Mouse (Mus musculus) lung, postnatal 14 days (tissue): Measurements from ENCODE around the gene Cngb1.
"Not testable (repeated sequence)": the region's sequence is repeated elsewhere in the genome, so short reads cannot be mapped to it uniquely, and the experiment has no call there.

Experiments
- DNase-seq: peaks from one replicate; pipeline ENCODE4 v3.0.0; 2021

Cngb1 gene

DNA sequence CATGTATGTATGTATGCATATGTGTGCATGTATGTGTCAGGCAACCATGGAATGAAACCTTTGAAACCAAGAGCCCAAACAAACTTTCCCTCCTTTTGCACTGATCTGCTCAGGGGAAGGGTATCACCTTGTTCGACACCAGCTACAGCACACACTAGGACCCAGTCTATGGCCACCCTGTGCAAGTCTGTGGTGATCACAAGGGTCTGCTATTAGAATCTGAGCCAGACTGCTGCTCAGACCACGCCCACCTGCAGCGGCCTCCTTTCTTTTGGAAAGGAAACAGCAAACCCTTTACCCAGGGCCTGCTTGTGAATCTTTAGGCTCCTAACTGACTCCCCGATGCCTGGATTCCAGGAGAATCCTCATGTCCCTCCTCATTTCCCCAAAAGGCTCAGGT, 62.5 kb downstream of the Cngb1 start:
- DNase-seq: no peak

DNA sequence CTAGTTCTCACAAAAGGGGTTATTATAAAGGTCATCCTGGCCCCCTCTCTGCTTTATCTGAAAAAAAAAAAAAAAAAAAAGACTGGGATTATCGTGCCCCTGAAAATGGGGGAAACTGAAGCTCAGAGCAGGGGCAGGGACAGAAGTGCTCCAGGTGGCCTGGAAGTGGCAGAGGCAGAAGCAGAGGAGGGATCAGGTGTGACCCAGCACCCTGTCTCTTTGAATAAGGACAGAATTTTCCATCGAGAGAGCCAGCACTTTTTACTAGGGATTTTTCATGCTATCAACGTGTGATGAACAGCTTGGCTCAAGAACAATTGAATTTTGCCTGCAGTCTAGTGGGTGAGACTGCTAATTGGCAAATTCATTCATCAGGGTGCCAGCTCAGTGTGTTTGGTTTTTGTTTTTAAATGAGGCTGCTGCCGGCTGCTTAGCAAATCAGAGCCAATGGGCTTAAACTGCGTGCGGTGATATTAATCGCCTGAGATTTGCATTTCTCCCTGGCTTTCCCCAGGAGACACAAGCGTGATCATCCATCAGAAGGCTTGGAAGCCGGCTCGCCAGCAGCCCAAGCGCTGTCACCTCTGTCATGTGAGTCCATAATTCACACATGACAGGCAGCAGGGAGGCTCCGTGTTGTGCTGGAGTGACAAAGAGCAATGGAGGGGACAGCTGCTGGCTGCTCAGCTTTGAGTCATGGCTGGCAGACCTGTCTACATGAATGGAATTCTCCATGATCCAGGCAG, 63.4 kb downstream of the Cngb1 start:
- no peak for DNase-seq

DNA sequence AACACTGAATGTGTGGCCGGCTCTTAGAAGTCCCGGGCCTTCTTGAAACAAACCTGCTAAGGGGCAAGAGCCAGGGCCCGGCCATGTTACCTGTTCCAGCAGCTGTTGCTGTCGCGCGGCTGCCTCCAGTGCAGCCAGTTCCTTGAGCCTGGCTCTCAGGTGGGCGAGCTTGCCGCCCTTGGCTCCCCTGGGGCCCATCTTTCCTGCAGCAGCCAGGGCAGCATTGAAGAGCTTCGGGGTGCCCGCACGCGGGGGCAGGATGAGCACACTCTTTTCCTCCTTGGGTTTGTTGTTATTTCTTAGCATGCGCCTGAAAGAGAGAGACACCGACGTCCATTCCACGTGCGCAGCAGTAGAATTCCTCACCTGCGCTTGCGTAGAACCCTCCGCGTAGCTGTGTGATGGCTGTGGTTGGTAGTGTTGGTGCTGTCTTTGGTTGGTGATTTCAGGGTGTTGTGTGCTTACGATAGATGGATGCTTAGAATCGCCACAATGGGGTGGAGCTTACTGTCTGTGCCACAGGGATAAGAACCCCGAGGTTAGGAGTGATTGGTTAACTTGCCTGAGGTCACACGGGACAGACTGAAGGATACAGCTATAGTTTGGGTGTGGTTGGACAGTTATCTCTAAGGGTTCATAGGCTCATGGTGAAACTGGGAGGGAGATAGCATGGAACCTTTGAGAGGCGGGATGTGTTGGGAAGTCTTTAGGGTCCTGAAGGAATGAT, 64.1 kb downstream of the Cngb1 start:
- DNase-seq: no peak

DNA sequence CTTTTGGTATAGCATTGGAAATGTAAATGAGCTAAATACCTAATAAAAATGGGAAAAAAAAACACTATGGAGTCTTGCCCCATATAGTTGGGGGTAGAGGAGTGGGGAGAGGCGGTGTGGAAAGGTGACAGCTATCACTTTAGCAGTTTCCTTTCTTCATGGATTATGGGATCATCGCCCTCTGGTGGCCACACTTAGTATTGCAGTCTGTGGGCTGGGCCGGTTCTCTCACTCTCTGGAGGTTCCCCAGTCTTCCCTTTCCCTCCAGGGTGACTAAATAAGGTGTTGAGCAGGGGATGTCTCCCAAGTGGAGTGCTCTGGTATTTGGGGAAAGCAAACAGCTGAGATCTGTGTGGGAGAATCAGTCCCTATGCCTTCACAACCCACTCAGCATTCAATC, 70.7 kb downstream of the Cngb1 start:
- DNase-seq: peak; percentile 82

DNA sequence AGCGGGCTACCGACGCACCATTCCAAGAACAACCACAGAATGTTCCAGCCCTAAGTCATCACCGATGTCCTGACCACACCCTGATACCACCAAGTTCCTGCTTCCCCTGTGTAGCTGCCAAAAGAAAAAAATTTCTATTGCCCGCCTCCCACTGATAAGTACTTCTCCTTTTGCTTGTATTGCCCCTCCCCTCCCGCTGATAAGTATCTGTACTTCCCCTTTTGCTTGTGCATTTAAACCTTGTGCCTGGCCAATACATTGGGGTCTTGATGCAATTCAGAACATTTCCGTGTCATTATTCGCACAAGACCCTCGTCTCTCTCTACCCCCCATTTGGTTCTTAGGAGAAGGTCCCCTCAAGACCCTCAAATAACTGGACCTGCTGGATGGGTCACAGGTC, 76.3 kb downstream of the Cngb1 start:
- not testable (repeated sequence) for DNase-seq

DNA sequence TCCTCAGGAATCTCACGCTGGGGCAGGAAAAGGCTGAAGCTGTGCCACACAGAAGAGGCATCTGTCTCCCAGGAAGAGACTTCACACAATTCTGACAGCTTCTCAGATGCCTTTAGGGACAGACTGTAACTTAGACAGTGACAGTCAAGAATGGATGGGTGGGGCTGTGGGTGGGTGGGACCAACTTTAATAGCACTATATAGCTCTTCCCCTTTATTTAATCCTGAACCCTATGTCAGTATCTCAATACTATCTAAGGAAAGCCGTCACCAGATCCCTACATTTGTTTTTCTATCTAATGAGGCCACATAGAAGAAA, 79.3 kb downstream of the Cngb1 start:
- DNase-seq: no peak

DNA sequence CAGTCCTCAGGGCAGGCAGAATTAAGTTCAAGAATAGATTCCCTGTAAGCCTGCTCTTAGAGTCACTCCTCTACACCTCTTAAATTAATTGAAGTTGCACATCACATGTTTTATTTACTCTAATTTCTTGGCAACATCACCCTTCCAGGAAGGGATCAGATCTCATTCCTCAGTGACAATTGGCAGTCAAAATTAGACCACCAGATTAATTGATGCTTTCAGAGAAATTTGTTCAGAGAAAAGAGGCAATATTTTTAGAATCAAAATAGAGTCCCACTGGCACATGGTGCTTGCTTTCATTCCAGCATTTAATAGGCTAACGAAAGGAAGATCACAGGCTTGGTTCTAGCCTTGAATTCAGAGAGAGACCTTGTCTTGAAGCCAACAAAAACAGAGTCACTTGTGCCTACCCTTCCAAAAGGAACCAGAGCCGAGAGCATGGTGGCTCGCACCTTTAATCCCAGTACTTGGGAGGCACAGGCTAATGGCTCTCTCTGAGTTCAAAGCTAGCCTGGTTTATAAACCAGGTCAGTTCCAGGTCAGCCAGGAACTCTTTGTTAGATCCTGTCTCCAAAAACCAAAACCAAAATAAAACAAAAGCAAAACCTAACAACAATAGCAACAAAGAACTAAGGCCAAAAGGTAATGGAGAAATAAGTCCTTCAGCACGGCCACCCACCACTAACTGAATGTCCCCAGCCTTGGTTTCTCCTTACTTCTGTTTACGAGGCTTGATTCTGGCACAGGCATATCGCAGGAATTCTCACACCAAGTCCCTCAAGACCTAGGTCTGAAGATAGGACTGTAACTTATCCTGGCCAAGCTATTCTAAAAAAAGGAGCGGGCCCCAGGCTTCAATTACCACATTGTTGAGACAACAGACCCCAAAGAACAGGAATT, 79.9 kb downstream of the Cngb1 start:
- DNase-seq: no peak

DNA sequence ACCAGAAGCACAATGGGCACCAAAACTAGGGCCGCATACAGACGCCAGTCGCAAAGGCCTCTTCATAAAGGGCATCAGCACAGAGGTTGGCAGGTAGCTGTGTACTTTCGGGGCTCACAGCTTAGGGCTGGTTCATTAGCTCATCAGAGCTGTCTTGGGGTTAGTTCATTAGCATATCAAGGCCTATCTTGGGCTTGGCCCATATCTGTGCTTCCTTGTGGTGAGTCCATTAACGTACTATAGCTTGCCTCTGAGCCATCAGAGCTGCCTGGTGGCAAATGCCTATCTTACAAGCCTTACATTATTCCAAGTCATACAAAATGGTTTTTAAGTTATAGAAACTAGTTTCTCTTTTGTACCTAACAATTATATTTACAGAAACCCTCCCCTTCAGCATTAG, 82.4 kb downstream of the Cngb1 start:
- DNase-seq: no peak

DNA sequence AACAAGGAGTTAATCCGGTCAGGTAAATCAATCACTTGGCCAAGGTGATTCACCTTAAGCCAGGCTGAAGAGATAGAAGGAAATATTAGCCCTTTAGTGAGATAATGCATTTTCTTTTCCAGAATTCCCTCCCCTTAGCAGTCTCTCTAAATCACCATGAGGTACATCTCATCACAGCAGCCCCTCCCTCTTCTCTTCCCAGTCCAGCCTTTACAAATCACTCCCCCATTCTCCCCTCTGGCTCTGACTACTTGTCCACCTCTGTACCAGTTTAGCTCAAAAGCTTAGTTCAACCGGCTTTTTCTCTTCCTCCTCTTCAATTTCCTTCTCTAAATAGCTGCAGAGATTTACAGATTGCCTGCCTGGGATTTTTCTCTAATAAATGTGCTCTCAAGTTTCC, 85.3 kb downstream of the Cngb1 start:
- DNase-seq: no peak

DNA sequence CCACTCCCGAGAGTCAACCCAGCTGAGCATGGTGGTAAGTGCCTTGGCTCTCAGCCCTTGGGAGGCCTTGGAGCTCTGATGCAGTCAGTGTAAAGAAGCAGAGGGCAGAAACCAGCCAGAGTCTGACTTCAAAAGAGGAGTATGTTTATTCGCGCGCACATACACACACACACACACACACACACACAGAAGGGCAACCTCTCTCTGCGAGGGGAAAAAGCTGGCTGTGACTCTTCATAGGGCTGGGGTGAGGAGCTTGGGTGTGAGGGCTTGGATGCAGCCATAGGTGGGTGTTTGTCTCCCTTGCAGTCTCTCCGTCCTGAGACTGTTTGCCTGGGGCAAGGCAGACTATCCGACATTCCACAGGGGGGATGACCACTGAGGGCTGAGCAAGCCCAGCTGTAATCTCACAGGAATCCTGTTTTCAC, 85.8 kb downstream of the Cngb1 start:
- DNase-seq: no peak

DNA sequence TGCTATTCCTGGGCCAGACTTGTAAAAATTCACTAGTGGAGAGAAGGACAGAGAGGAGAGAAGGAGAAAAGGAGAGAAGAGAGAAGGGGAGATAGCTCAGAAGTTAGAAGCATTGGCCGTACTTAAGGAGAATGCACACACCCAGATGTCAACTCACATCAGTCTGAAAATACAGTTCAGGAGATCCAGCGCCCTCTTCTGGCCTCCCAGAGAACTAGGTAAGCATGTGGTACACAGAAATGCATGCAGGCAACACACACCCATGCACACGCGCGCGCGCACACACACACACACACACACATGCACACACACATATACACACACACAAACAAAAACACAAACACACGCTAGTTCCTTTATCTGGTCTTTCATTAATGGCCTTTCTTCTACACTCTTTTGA, 86.8 kb downstream of the Cngb1 start:
- no peak for DNase-seq

DNA sequence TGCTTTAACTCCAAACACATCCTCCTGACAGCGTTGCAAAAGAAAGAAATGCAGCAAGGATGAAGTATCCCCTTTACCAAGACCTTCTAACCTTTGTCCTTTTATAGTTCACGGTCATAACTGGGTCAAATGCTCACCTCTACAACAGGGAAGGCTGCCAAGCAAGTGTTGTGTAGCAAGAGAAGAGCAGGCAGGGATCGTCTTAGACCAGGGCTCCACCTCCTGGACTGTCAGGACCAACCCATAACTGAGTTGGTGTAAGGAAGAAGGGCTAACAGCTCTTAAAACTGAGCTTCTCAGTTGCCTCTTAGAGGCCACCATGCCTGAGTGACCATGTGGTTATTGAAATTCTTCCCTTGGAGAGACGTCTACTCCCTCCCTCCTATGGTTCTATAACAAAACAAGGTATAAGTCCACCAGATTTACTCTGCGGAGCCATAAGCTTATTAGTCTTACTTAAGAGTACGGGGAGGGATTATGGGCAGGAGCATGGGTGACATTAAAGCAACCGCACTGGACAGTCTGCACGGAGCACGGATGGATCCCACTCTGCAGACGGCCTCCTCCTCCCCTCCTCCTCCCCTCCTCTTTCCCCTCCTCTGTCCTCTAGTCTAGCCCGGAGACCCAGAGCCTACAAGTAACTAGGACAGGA, 90.5 kb downstream of the Cngb1 start:
- DNase-seq: no peak

DNA sequence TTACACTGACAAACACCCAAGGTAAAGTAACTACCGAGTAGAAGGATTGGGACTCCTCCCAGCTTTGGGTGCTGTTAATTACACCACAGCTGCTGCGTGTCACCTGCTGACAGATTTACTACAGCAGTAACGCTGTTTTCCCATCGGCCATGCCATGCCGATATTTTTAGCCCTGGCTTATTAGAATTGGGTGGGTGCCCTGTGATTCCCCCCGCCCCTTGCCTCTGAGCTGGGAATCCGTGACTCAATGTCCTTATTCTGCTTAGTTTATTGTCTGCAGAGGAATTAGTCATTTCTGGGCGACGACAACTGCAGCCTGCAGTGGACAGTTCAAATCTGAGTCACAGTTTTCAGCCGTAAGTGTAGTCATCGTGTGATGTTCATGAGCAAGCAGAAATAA, 96.5 kb downstream of the Cngb1 start:
- no peak for DNase-seq

DNA sequence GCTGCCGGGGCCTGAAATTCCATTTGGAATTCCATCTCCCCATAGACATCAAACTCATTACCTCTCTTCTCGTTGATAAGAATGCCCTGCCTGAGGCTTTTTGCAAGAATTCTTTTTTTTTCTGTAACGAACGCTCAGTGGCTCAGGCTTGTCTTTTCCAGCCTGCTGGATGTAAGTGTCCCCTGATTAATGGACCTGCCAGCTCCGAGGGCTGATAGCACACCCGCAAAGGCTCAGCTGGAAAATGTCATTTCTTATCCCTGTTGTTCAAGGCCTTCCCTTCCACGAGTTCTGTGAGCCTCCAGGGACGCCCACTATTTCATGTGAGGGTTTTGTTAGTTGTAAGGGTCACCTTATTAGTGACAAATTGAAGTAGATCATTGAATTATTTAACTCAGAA, 100.4 kb downstream of the Cngb1 start:
- no peak for DNase-seq

DNA sequence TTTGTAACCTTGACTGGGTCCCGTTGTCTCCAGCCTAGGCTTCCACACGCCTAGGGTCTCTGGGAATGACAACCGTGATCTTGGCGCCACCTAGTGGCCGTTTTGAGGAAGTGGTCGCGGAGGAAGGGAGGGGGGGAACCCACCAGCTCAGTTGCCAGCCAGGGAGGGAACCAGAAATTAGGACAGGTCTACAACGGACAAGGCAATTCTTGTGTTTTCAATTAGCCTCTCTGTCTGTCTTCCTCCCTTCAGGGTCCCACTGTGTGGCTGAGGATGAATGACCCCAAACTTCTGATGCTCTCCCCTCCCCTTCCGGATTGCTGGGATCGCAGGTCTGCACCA, 102.4 kb downstream of the Cngb1 start:
- peak; percentile 82 for DNase-seq

DNA sequence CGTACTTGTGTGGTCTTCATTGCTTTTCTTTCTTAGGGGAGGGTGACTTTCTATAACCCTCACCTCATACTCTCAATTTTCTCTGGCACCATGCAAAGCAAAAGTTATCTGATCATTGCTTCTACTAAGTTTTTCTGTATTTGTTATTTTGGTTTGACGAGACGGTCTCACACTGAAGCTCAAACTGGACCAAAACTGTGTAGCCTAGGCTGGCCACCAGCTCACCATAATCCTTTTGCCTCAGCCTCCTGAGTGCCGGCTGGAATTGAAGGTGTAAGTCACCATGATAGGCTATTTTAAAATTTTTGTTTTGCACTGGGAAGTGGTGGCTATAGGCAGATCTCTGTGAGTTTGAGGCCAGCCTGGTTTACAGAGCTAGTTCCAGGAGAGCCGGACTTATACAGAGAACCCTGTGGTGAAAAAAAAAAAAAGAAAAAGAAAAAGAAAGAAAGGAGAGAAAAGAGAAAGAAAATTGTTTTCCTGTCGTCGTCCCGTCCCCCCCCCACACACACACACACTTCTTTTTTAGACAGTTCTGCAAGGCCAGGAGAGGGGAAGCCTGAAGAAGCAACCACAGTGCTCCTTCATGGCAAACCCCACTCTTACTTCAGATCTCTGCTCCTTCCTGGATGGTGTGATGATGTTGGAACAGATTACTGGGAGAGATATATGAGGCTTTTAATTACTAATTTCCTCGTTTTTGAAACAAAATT, 102.9 kb downstream of the Cngb1 start:
- no peak for DNase-seq

DNA sequence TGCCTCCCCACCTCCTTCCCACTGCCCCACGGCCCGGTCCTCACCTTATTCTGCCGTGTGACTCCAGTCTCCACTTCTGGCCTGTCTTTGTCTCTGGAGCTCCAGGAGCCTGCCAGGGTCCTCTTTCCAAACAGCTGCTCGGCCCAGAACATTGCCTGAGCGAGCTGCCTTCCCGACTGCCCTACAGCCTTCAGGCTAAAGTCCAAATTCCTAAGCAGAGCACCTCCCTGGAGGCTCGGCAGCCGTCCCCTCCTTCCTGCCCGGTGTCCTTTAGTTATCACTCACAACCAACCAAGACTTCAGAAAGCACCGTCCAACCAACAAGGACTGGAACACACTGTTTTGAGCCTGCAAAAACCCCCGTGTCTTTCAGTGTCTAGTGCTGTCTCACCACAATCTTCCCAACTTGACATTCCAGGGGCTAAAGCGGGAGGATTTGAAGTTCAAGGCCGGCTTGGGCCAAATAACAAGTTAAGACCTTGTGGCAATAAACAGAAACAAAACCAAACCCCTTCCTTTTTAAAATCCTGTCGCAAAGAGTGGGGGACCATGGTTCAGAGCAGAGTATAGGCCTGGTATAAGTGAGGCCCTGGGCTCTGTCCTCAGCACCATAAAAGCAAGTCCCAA, 103.6 kb downstream of the Cngb1 start, which contains the start of gene Kifc3:
Kifc3 (minus strand) TSS at position 164 of the 627 bp plus-strand sequence.
- no peak for DNase-seq

DNA sequence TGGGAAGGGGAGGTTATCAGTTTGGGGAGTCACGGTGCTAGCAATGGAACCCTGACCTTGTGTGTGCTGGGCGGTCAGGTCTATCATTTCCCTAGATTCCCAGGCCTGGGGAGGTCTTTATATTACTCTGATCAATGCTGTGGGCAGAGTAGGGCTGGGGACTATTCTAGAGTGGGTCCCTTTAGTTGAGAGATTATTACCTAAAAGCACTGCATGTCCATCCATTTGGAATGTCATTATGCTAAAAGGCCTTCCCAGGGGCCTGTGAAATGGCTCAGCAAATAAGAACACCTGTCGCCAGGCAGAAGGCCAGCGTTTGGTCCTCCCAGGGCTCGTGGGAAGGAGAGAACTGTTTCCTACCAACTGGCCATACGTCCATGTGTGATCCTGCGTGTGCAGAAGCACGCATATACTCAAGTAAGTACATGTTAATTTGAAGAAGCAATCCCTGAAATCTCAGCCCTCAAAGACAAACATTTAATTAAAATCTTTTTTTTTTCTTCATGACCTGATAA, 104.3 kb downstream of the Cngb1 start:
- DNase-seq: no peak

DNA sequence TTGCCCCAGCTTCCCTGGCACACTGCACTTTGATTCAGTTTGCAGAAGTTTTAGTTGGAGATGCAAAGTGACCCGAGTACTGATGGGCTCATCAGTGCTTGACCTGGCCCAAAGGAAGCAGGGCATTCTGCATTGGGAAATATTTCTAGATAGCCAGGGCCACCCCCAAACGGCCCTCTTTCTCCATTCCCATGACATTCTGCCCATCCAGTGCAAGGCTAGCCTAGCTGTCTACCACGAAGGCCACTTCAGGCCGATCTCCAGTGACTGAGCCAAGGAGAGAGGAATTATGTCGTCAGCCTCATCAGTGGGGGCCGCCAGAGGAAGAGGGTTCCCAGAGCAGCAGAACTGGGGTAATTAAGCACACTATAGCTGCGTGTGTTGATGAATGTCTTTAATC, 104.9 kb downstream of the Cngb1 start:
- no peak for DNase-seq

DNA sequence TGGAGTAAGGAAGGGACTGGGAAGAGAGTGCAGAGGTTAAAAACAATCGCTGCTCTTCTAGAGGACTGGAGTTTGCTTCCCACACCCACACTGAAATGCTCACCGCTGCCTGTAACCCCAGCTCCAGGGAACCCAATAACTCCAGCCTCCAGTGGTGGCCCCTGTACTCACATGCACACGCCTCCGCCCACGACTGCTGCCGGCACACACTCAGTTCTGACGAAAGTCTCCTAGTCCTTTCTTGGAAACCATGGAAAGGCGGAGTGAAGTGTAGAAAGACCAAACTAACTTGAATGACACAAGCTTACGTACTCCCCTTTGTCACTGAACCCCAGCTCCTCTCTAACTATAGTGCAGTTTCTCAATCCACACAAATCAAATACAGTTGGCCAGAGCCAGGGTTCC, 106.4 kb downstream of the Cngb1 start:
- no peak for DNase-seq

DNA sequence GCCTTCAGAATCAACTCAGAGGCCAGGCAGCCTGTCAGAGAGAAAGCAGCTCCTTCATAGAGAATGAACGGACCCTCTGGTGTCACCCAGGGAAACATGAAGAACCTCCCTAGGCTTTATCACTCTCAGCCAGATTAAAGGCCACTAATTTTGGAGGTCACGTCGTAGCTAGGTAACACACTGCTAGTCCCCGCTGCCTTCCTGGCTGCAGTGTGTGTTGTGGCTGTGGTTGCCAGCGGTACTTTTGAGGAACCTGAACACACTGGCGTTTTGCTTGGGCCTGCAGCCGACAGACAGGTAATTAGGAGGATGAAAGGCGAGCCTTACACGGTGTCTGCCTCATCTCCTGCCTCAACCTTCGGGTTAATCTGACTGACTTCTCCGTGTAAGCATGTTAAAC, 110.7 kb downstream of the Cngb1 start:
- DNase-seq: no peak
